Mouse (Mus musculus) layer of hippocampus, postnatal 14 days (tissue): Measurements from ENCODE around the gene Dnm1. TPM values are rescaled to one million over a fixed set of nuclear protein-coding genes. Genes with fewer than 3 reads are reported as not detected.

Experiments
- DNase-seq, 2 experiments: peaks; one replicate each; pipeline ENCODE4 v3.0.0; 2021 to 2022; ENCODE audit warnings: low spot score in 2 of 2, mixed read lengths in 1 of 2
- microRNA-seq, 2 experiments: library from miRNA; unstranded; fragments of <30 nt; microRNA quantifications; one replicate each; pipeline ENCODE4 v1.2.0; 2021
- total RNA-seq, 2 experiments: library from RNA; stranded (reverse); gene quantifications; 2 replicates each; pipeline ENCODE4 v1.2.3; 2021

The Dnm1 gene
- total RNA-seq, 2 experiments from 2014 or later, result 1,139 to 1,143 TPM

DNA sequence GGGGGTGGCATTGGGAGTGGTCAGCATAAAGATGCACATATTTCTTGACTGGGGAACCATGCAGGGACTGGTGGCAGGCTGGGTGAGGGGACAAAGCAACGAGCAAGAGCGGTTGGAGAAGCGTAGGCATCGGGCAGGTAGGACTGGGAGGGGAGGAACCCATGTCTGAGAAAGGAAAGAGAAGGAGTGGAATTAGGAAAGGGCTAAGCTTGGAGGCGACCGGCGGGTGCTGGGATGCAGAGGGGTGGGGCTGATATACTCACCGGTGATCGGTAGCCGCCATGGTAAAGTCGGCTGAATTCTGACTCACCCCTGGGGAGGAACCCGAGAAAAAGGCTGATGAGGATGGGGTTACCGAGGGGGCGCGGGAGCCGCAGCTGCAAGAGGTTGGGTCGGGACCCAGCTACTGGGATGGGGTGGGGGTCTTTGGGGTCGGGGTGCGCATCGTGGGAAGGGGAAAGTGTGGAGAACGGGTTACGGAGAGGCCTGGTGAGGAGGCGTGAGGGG is 65.8 kb downstream of the Dnm1 start, which contains the start of gene Golga2:
TSS of gene Golga2 (plus strand) at position 51 of the 507 bp plus-strand sequence.
- DNase-seq, result no peak

DNA sequence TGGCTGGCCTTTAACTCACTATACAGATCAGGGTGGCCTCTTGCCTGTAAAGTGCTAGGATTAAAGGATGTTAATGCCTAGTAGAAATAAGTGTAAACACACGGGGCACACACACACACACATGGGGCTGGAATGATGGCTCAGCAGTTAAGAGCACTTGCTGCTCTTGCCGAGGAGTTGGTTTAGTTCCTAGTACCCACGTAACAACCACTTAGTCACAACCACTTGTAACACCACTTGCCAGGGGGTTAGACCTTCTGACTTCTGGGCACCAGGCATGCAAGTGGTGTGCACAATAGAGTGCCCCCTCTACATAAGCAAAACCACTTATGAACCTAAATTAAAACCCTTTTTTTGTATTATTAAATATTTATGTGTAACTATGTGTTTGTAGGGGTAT is 69.2 kb downstream of the Dnm1 start:
- no peak for DNase-seq

DNA sequence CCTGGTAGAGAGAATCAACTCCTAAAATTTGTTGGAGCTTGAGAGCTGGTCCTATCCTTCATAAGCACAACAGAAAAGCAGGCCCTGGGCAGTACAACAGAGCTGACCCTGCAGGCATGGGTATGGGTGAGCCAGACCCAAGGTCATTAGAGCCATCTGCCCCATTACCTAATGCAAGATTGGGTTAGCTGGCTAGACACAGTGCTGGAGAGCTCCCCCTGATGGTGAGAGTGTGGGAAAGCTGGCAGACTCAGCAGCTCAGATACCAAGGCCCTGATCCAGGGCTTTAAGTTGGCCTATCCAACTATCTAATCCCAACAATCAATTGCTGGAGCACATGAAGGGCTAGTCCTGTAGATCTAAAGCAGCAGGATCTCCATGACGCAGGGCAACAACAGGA is 70.4 kb downstream of the Dnm1 start:
- peak in 1 of 2 experiments; percentile 55 for DNase-seq

DNA sequence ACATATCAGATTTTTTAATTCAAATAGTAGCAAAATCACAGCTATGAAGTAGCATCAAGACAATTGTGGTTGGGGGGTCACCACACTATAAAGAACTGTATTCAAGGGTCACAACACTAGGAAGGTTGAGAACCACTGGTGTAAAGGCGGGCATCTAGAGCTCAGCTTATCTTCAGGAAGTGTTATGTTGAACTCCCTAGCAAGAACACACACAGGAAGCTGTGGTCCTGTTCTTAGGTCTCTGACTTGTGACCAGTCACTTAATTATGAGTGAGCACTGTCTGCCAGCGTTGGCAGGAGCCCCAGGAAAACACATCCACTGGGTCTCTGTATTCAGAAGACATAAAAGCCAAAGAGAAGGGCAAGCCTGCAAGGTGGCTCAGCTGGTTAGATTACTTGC is 70.8 kb downstream of the Dnm1 start:
- no peak for DNase-seq

DNA sequence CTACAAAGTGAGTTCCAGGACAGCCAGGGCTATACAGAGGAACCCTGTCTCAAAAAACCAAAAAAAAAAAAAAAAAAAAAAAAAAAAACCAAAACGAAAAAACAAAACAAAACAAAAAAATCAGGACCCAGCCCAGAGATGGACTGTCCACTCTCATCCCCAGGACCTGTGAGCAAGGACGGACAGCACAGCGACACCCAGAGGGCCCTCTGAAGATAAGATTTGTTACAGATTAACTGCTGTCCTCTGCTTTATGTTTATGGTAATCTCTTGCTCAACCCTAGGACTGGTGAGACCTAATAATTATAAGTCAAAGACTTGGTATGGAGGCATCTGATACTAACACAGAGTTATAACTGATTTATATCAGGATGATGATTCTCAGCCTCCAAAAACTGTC is 77.3 kb downstream of the Dnm1 start:
- DNase-seq, result no peak

DNA sequence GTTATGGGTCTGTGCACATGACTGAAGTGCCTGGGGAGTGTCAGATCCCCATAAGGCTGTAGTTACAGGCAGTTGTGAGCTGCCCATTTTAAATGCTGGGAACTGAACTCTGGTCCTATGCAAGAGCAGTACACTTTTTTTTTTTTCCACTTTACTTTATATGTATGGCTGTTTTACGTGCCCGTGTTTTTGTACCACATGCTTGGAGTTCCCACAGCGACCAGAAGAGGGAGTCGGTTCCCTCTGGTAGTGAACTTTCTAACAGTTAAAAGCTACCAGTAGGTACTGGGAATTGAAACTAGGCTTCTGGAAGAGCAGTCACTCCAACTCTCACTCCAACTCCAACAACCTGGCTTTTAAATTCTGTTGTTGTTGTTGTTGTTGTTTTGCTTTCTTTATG is 92.5 kb downstream of the Dnm1 start:
- peak in 1 of 2 experiments; percentile 19 for DNase-seq

DNA sequence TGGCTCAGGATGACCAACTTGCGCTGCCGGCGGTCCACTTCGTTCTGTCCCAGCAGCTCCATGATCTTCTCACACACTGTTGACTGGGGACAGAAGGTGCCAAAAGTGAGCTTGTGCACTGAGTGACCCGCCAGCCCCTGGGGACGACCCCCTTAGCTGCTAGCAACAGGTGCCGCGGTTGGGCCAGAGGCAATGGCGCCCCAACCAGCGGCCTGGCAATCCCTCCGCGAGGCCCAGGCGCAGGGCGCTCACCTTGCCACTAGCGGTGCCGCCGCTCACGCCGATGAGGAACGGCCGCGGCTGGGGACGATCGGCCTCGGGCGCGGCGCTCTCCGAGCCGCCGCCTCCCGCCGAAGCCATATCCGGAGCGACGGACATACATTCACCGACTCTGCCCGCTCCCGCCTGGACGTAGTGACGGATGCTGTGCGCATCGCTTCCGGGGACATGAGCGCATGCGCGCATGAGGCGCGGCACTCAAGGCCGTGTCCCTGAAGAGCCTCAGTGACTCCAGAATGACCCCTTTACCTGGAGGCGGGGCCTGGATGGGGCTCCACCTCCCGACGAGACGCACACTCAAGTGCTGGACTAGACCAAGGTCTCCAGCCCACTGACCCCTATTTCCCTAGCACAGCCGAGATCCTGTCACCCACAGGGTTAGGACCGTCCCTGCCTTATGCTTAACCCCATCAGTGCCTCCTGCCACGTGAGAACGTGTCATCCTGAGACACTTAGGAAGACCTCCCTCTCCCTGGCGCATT is 93.3 kb downstream of the Dnm1 start, which contains the start of gene Uck1:
TSS of gene Uck1 (minus strand) at position 503 of the 761 bp plus-strand sequence.
- DNase-seq, result peak; percentile 87 to 89

DNA sequence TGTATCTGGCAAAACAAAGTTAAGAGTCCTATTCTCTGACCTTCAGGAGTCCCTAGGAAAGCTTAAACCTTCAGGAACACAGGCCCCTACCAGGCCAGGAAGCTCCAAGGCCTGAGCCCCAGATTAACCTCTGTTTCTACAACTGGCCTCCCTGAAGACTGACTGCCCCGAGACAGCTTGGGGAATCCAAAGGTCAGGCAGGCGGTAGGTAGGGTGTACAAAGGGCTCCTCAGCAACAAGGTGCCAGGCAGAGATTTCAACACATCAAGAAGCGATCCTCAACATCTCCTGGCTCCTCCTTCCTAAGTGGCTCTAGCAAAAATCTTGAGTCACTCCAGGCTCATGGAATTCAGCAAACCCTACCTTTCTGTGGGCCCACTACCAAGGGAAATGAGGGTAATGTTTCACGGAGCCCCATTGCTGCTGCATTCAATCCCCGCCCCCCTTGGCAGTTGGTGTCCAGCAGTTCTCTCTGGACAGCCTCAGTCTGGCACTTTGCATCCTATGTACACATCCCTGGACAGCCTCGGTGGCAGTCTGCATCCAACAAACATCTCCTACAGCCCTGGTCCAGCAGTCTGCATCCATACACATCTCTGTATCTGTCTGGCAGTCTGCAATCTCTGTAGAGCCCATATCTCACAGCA is 94.1 kb downstream of the Dnm1 start:
- DNase-seq, result no peak

Small RNA genes within 50 kb of the gene (microRNA-seq; reads per million reads assigned to microRNA genes)
- gene Gm23363 (0 reads per million in 2 experiments), gene Mir199b (0.28 to 1.6 reads per million in 2 experiments)

Other genes with a start within 250 kb of the Dnm1 start
- gene Prrc2b, start 202.3 kb downstream of the Dnm1 start, total RNA-seq, result 100 to 1,000 TPM; 253 to 268 TPM
- 10 to 100 TPM; 22.4 to 23.6 TPM for gene Pomt1, start 116.7 kb downstream of the Dnm1 start, total RNA-seq
- gene Uck1, start 93.2 kb downstream of the Dnm1 start, total RNA-seq, result 10 to 100 TPM; 55.5 to 59.2 TPM
- gene Golga2, start 66.0 kb downstream of the Dnm1 start, total RNA-seq, result 10 to 100 TPM; 73.8 to 86.1 TPM
- 100 to 1,000 TPM; 210 to 223 TPM for gene Swi5, start 65.3 kb downstream of the Dnm1 start, total RNA-seq
- gene Ciz1, start 1.0 kb downstream of the Dnm1 start, total RNA-seq, result 10 to 100 TPM; 67.3 to 69.5 TPM
- 100 to 1,000 TPM; 181 to 189 TPM for gene 1110008P14Rik, start 28.6 kb upstream of the Dnm1 start, total RNA-seq
- 1 to 10 TPM; 2.0 to 2.9 TPM for gene Lcn2, start 34.9 kb upstream of the Dnm1 start, total RNA-seq
- 10 to 100 TPM; 36.6 to 40.3 TPM for gene Ptges2, start 42.6 kb upstream of the Dnm1 start, total RNA-seq
- 1 to 10 TPM; 3.7 to 4.1 TPM for gene Naif1, start 97.1 kb upstream of the Dnm1 start, total RNA-seq
- gene Slc25a25, start 98.1 kb upstream of the Dnm1 start, total RNA-seq, result 10 to 100 TPM; 45.5 to 50.3 TPM
- gene Fam102a, start 182.0 kb upstream of the Dnm1 start, total RNA-seq, result 10 to 100 TPM; 50.2 to 52.9 TPM
- gene Dpm2, start 217.5 kb upstream of the Dnm1 start, total RNA-seq, result 10 to 100 TPM; 78.8 to 90.1 TPM
- gene Pip5kl1, start 221.5 kb upstream of the Dnm1 start, total RNA-seq, result 1 to 10 TPM; 4.4 to 7.2 TPM
- under 1 TPM; 0.44 to 0.93 TPM for gene 9430097D07Rik, start 222.3 kb upstream of the Dnm1 start, total RNA-seq
- 10 to 100 TPM; 41.7 to 42.1 TPM for gene St6galnac4, start 233.8 kb upstream of the Dnm1 start, total RNA-seq
- 100 to 1,000 TPM in 1 of 2 experiments, 10 to 100 TPM in 1; 99.0 to 106 TPM for gene St6galnac6, start 246.4 kb upstream of the Dnm1 start, total RNA-seq